Comparison of ENCODE assay signal across 11 mouse cellular contexts in genomic region chr4:152475941-152476340, GRCm38 (mm10). TPM values are rescaled to one million over a fixed set of nuclear protein-coding genes. Genes with fewer than 3 reads are reported as not detected.
DNase-seq lines count a peak whose midpoint lies in the region; ATAC-seq lines count a peak whose summit lies in the region.
"Had no signal": no experiment of that assay in that cellular context is flagged by ENCODE, and none has a peak within 500 bp of the region (broad histone marks: within the 10 kb centered on the region; RNA-seq: fewer than 3 reads in every experiment).

No protein-coding gene starts in this region.

- H3K27ac ChIP-seq in intestine, embryonic 15.5 days: no peak overlapping the region
- no peak overlapping the region for H3K27ac ChIP-seq in intestine, embryonic 16.5 days (ENCODE audit: low read length)
- H3K27ac ChIP-seq in embryonic facial prominence, embryonic 13.5 days: no peak overlapping the region
- H3K27ac ChIP-seq in hindbrain, embryonic 16.5 days (ENCODE audit: low read depth, low read length): no peak overlapping the region
- H3K27ac ChIP-seq in midbrain, embryonic 15.5 days: no peak overlapping the region
- H3K27ac ChIP-seq in liver, embryonic 11.5 days (ENCODE audit: low read depth, low read length): no peak overlapping the region
- H3K27ac ChIP-seq: liver, embryonic 15.5 days; macrophage had no signal

- whole genome bisulfite sequencing in intestine, embryonic 15.5 days: 84% methylated on average over 7 of the region's 7 CpGs
- WGBS in intestine, embryonic 16.5 days: 88% methylated on average over 7 of the region's 7 CpGs
- 77% methylated on average over 7 of the region's 7 CpGs for WGBS in embryonic facial prominence, embryonic 13.5 days
- 78% methylated on average over 7 of the region's 7 CpGs for WGBS in hindbrain, embryonic 16.5 days
- 76% methylated on average over 7 of the region's 7 CpGs for WGBS in midbrain, embryonic 15.5 days
- WGBS in liver, embryonic 11.5 days: 80% methylated on average over 7 of the region's 7 CpGs

- peaks cover 17% of the 10 kb centered on the region for H3K4me1 ChIP-seq in intestine, embryonic 15.5 days (replicated peaks)
- peaks cover 13% of the 10 kb centered on the region for H3K4me1 ChIP-seq in intestine, embryonic 16.5 days (ENCODE audit: control insufficient read depth, insufficient read depth, low read length)
- peaks cover 19% of the 10 kb centered on the region for H3K4me1 ChIP-seq in embryonic facial prominence, embryonic 13.5 days
- H3K4me1 ChIP-seq in hindbrain, embryonic 16.5 days (ENCODE audit: control insufficient read depth, insufficient read depth, low read depth, low read length): peaks cover 20% of the 10 kb centered on the region
- peaks cover 32% of the 10 kb centered on the region for H3K4me1 ChIP-seq in midbrain, embryonic 15.5 days
- H3K4me1 ChIP-seq in liver, embryonic 11.5 days (replicated peaks; ENCODE audit: control insufficient read depth, insufficient read depth, low read length): no peaks in the 10 kb centered on the region; the same call in 1 of the 2 replicates

- H3K36me3 ChIP-seq in intestine, embryonic 15.5 days: no peaks in the 10 kb centered on the region
- H3K36me3 ChIP-seq in intestine, embryonic 16.5 days (ENCODE audit: control insufficient read depth, insufficient read depth, low read length): no peaks in the 10 kb centered on the region
- H3K36me3 ChIP-seq in embryonic facial prominence, embryonic 13.5 days: no peaks in the 10 kb centered on the region
- H3K36me3 ChIP-seq in hindbrain, embryonic 16.5 days (ENCODE audit: control insufficient read depth, insufficient read depth, low read length): 0 out of 2 replicates have a peak, but pooled peaks cover 4% of the 10 kb centered on the region
- no peaks in the 10 kb centered on the region for H3K36me3 ChIP-seq in midbrain, embryonic 15.5 days (replicated peaks)
- no peaks in the 10 kb centered on the region for H3K36me3 ChIP-seq in liver, embryonic 11.5 days (ENCODE audit: control insufficient read depth, insufficient read depth, low read length)
- H3K36me3 ChIP-seq: liver, embryonic 15.5 days had no signal

- no peaks in the 10 kb centered on the region for H3K9me3 ChIP-seq in intestine, embryonic 15.5 days
- peaks cover 11% of the 10 kb centered on the region; the same call in 1 of the 2 replicates for H3K9me3 ChIP-seq in intestine, embryonic 16.5 days (ENCODE audit: control insufficient read depth, low read length)
- H3K9me3 ChIP-seq in embryonic facial prominence, embryonic 13.5 days: 0 out of 2 replicates have a peak, but pooled peaks cover 10% of the 10 kb centered on the region
- H3K9me3 ChIP-seq in hindbrain, embryonic 16.5 days (ENCODE audit: control insufficient read depth, low read length): peaks cover 3% of the 10 kb centered on the region
- H3K9me3 ChIP-seq in midbrain, embryonic 15.5 days: 0 out of 2 replicates have a peak, but pooled peaks cover 6% of the 10 kb centered on the region
- H3K9me3 ChIP-seq in liver, embryonic 11.5 days (ENCODE audit: control insufficient read depth, low read length): peaks cover 8% of the 10 kb centered on the region; the same call in 1 of the 2 replicates

- DNase-seq in liver, embryonic 11.5 days (ENCODE audit: low spot score): no peak
- no peak for DNase-seq in spleen, adult 12 weeks (ENCODE audit: low spot score)
- DNase-seq in cerebellum, adult 11 months: no peak
- DNase-seq: adrenal gland, postnatal 10 days had no signal

- no peak overlapping the region for H3K4me3 ChIP-seq in intestine, embryonic 15.5 days (replicated peaks)
- H3K4me3 ChIP-seq in intestine, embryonic 16.5 days (ENCODE audit: low read length): no peak overlapping the region
- no peak overlapping the region for H3K4me3 ChIP-seq in embryonic facial prominence, embryonic 13.5 days
- H3K4me3 ChIP-seq in hindbrain, embryonic 16.5 days (ENCODE audit: low read length): peak overlapping the region; percentile 80
- peak overlapping the region; percentile 63 for H3K4me3 ChIP-seq in midbrain, embryonic 15.5 days
- H3K4me3 ChIP-seq in liver, embryonic 11.5 days (ENCODE audit: low read depth, low read length): no peak overlapping the region
- H3K4me3 ChIP-seq: liver, embryonic 15.5 days had no signal

- H3K27me3 ChIP-seq in intestine, embryonic 15.5 days (replicated peaks): peaks cover 18% of the 10 kb centered on the region
- peaks cover 12% of the 10 kb centered on the region for H3K27me3 ChIP-seq in intestine, embryonic 16.5 days (replicated peaks; ENCODE audit: control insufficient read depth, insufficient read depth, low read length)
- H3K27me3 ChIP-seq in embryonic facial prominence, embryonic 13.5 days: peaks cover 22% of the 10 kb centered on the region
- no peaks in the 10 kb centered on the region for H3K27me3 ChIP-seq in hindbrain, embryonic 16.5 days (replicated peaks; ENCODE audit: control insufficient read depth, insufficient read depth, low read length)
- no peaks in the 10 kb centered on the region for H3K27me3 ChIP-seq in midbrain, embryonic 15.5 days (replicated peaks)
- peaks cover 40% of the 10 kb centered on the region for H3K27me3 ChIP-seq in liver, embryonic 11.5 days (replicated peaks; ENCODE audit: control insufficient read depth, insufficient read depth, low read length)

- no peak overlapping the region for H3K9ac ChIP-seq in intestine, embryonic 15.5 days
- H3K9ac ChIP-seq in intestine, embryonic 16.5 days (ENCODE audit: low read depth, low read length): no peak overlapping the region
- no peak overlapping the region for H3K9ac ChIP-seq in embryonic facial prominence, embryonic 13.5 days
- H3K9ac ChIP-seq in hindbrain, embryonic 16.5 days (ENCODE audit: low read depth, low read length): peak overlapping the region; percentile 38; the same call in 1 of the 2 replicates
- no peak overlapping the region for H3K9ac ChIP-seq in midbrain, embryonic 15.5 days
- no peak overlapping the region for H3K9ac ChIP-seq in liver, embryonic 11.5 days (ENCODE audit: low read depth, low read length)
- H3K9ac ChIP-seq: liver, embryonic 15.5 days had no signal

- ATAC-seq in intestine, embryonic 15.5 days: no peak
- ATAC-seq in intestine, embryonic 16.5 days: no peak
- ATAC-seq in embryonic facial prominence, embryonic 13.5 days (ENCODE audit: insufficient number of reproducible peaks, insufficient read depth, low FRiP score, low TSS enrichment, low read depth): no peak
- no peak for ATAC-seq in hindbrain, embryonic 16.5 days
- no peak for ATAC-seq in midbrain, embryonic 15.5 days (replicated peaks)
- ATAC-seq in liver, embryonic 11.5 days (replicated peaks; ENCODE audit: low FRiP score): no peak

- H3K4me2 ChIP-seq in intestine, embryonic 15.5 days (replicated peaks): 0 out of 2 replicates have a peak overlapping the region, but pooled peaks have one; percentile 88
- H3K4me2 ChIP-seq in intestine, embryonic 16.5 days (ENCODE audit: low read depth, low read length): no peak overlapping the region
- peak overlapping the region; percentile 88; the same call in 1 of the 2 replicates for H3K4me2 ChIP-seq in embryonic facial prominence, embryonic 13.5 days
- peak overlapping the region; percentile 86 for H3K4me2 ChIP-seq in hindbrain, embryonic 16.5 days (ENCODE audit: low read length)
- H3K4me2 ChIP-seq in midbrain, embryonic 15.5 days: peak overlapping the region; percentile 92
- no peak overlapping the region for H3K4me2 ChIP-seq in liver, embryonic 11.5 days

RNA-seq across cellular contexts. Expression of gene Nphp4, which starts 0.6 kb away (rescaled TPM):
- 1.7 TPM in 2 replicates for polyA plus RNA-seq in intestine, embryonic 15.5 days (2015; fragmentation: Nextera tagmentation; extraction: Ambion mirVana)
- polyA plus RNA-seq in intestine, embryonic 16.5 days (2015; fragmentation: Nextera tagmentation; extraction: Ambion mirVana): 1.4 and 1.7 TPM in 2 replicates
- 2.8 and 3.0 TPM in 2 replicates for polyA plus RNA-seq in embryonic facial prominence, embryonic 13.5 days (2015; fragmentation: Nextera tagmentation; extraction: Ambion mirVana)
- 5.5 and 6.2 TPM in 2 replicates for polyA plus RNA-seq in hindbrain, embryonic 16.5 days (2015; fragmentation: Nextera tagmentation; extraction: Ambion mirVana)
- 6.2 and 6.3 TPM in 2 replicates for polyA plus RNA-seq in midbrain, embryonic 15.5 days (2015; fragmentation: Nextera tagmentation; extraction: Ambion mirVana)
- 1.0 and 1.2 TPM in 2 replicates for polyA plus RNA-seq in liver, embryonic 11.5 days (2014; fragmentation: Nextera tagmentation; extraction: Ambion mirVana)

RNA-seq across cellular contexts. Expression of gene Kcnab2, which starts 1.7 kb away (rescaled TPM):
- polyA plus RNA-seq in intestine, embryonic 15.5 days (2015; fragmentation: Nextera tagmentation; extraction: Ambion mirVana): 3.6 and 3.8 TPM in 2 replicates
- 3.3 and 4.4 TPM in 2 replicates for polyA plus RNA-seq in intestine, embryonic 16.5 days (2015; fragmentation: Nextera tagmentation; extraction: Ambion mirVana)
- 9.2 and 9.6 TPM in 2 replicates for polyA plus RNA-seq in embryonic facial prominence, embryonic 13.5 days (2015; fragmentation: Nextera tagmentation; extraction: Ambion mirVana)
- polyA plus RNA-seq in hindbrain, embryonic 16.5 days (2015; fragmentation: Nextera tagmentation; extraction: Ambion mirVana): 33.2 and 33.5 TPM in 2 replicates
- 26.1 and 27.8 TPM in 2 replicates for polyA plus RNA-seq in midbrain, embryonic 15.5 days (2015; fragmentation: Nextera tagmentation; extraction: Ambion mirVana)
- 9.6 and 9.8 TPM in 2 replicates for polyA plus RNA-seq in liver, embryonic 11.5 days (2014; fragmentation: Nextera tagmentation; extraction: Ambion mirVana)

Comparison
In these comparisons a context has a peak if more than half of its experiments do, and no peak if none do; other contexts are left out.
1. H3K4me2 ChIP-seq: peak in intestine, embryonic 15.5 days (single experiment), embryonic facial prominence, embryonic 13.5 days (single experiment), hindbrain, embryonic 16.5 days (single experiment) and midbrain, embryonic 15.5 days (single experiment); none in intestine, embryonic 16.5 days (single experiment) and liver, embryonic 11.5 days (single experiment).
2. H3K4me3 ChIP-seq: peak in hindbrain, embryonic 16.5 days (single experiment) and midbrain, embryonic 15.5 days (single experiment); none in intestine, embryonic 15.5 days (single experiment), intestine, embryonic 16.5 days (single experiment), embryonic facial prominence, embryonic 13.5 days (single experiment) and liver, embryonic 11.5 days (single experiment).